Mouse (Mus musculus) lung, postnatal 10 days (tissue): ENCODE data around the gene Zkscan4.

Experiments used
- DNase-seq: peaks from one replicate; pipeline ENCODE4 v3.0.0; 2021

Zkscan4 gene

DNA sequence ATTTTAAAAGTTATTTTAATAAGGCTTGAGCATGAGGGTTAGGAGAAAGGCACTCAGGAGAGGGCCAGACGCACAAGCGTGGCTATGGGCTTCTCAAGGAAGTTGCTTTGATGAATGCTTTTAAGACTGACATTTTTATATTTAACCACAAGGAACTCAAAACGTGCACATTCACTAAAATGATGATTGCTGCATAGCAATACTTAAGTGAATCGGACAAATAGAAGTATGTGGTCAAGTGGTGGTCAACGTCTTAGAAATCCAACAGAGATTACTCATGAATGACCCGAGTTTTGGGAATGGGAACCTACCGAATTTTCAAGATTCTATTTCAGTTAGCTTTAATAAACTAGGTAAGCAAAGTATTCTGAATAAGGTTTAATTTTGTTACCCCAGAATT is 51.4 kb downstream of the Zkscan4 start:
- no peak for DNase-seq

DNA sequence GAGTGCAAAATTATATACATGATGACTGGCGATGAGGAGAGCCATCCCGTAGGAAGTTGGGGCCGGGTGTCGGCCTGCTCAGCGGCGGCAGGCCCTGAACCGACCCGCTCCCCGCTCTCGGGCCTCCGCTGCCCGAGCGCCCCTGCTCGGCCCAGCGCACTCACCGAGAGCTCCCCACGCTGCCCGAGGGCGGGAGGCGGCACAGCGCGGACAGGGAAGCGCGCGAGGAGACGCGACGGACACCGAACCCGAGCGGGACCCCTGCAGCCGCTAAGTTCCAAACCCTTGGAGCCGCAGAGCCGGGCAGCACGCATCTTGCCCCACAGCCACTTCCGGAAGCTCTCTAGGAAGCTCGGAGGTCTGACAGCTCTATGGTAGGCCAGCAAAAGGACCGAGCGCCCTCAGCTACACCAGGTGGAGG is 52.1 kb downstream of the Zkscan4 start, which contains the start of gene Zkscan8:
TSS of gene Zkscan8 (minus strand) at position 340 of the 421 bp plus-strand sequence.
- DNase-seq: peak; percentile 91
